Mouse (Mus musculus) ES-E14 (cell line): ENCODE results near the gene Ccr4.

Experiments used
- CHD2 ChIP-seq: IDR thresholded peaks from 2 replicates; pipeline ENCODE4 v1.6.1; 2014; ENCODE audit warnings: mild to moderate bottlenecking, low read depth, low read length, inconsistent platforms
- HCFC1 ChIP-seq: IDR thresholded peaks from 2 replicates; pipeline ENCODE4 v1.6.1; 2012; ENCODE audit warnings: low read length, inconsistent platforms, borderline replicate concordance; ENCODE audit not compliant: insufficient read depth
- MAFK ChIP-seq: IDR thresholded peaks from 2 replicates; pipeline ENCODE4 v1.6.1; 2014; ENCODE audit warnings: mild to moderate bottlenecking, low read depth, low read length, inconsistent platforms; ENCODE audit not compliant: insufficient read depth
- ZC3H11A ChIP-seq: IDR thresholded peaks from 2 replicates; pipeline ENCODE4 v1.6.1; 2012; ENCODE audit warnings: low read depth, mild to moderate bottlenecking, inconsistent platforms, low read length, borderline replicate concordance
- ZNF384 ChIP-seq: IDR thresholded peaks from 2 replicates; pipeline ENCODE4 v1.6.1; 2012; ENCODE audit warnings: low read depth, low read length, inconsistent platforms

DNA sequence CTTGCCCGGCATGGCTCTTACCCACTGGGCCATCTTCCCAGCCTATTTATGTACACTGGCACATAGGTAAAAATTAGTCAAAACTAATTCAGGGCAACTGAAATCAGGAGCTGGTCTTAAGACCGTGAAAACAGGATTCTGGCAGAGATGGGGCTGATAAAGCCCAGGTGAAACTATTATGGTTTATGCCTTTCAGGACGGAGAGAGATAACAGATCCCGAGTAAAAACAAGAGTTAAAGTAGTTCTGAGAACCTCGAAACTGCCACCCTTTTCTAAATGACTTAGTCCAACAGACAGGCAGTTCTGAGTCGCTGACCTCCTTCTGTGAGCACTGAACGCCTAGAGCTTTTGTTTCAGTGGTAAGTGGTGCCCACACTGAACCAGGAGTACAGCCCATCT is 32.8 kb downstream of the Ccr4 start:
- TF ChIP-seq CHD2 (no peak), MAFK (no peak), ZNF384 (no peak), HCFC1 (no peak), ZC3H11A (no peak)
